Mouse (Mus musculus) ovary, adult 18-20 months (tissue): ENCODE measurements around the gene Syt15.

Source experiments
- DNase-seq: peaks from one replicate; pipeline ENCODE4 v3.0.0; 2022; ENCODE audit warnings: low spot score, mixed read lengths

The Syt15 gene

DNA sequence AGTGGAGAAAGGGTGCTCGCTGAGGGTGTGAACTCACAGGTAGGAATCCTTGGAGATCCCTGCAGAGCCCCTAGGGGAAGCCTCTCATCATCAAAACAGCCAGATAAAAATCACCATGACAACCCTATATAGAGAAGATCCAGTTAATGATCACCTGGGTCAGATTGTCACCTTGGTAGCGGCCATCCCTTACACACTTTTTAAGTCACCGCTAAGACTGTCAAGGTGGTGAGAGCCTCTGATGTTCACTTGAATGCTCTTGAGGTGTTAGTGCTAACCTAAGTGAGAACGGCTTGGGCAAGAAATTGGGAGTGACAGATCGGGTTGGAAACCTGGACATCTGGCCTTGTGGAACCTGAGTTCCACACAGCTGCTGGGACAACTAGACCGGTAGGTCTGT, at the start of gene Syt15:
TSS of gene Syt15 (plus strand) at position 301 of the 400 bp plus-strand sequence.
- no peak for DNase-seq

GRCm38 (mm10) chr14:34171107-34171506, 48.3 kb upstream of the Syt15 start:
- DNase-seq: no peak

DNA sequence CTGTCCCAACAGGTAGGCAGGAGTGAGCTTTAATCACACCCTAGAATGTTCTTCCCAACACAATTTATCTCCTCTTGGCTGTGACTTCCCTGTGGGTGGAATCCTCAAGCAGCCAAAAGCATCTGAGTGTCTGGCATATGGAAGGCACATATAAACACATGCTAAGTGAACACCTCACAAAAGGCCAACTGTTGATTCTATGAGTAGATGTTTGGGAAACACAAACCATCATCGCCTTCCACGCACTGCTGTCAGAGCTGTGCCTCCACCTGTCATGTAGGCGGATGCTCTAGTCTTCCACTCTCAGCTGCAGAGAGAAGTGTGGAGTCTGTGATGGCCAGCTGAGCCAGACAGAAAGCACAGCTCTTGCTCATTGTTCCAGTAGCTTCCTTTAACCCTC, 40.0 kb upstream of the Syt15 start:
- no peak for DNase-seq

GRCm38 (mm10) chr14:34183101-34183500, 36.3 kb upstream of the Syt15 start:
- DNase-seq: no peak

- DNase-seq: peak; percentile 13
Measured at GRCm38 (mm10) chr14:34188629-34189028, 30.8 kb upstream of the Syt15 start.

- DNase-seq: no peak
Measured at GRCm38 (mm10) chr14:34190361-34190760, 29.0 kb upstream of the Syt15 start.

DNA sequence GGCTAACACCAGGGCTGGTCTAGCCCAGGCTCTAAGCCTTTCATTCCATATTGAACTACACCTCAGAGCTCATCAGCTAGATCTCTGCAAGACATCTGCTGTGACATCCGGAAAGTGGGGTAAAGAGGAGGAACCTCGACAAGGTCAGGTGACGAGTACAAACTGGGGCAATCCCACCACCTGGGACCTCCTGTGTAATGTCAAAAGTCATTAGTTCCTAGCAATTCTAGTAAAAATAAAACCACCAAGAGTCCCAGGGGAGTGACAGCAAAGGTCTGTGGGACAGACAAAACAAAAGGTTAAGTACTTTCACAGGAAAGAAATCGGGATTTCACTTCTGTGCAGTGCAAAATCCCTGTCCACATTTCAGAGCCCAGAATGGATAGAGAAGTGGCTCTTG, 25.5 kb upstream of the Syt15 start:
- no peak for DNase-seq

DNA sequence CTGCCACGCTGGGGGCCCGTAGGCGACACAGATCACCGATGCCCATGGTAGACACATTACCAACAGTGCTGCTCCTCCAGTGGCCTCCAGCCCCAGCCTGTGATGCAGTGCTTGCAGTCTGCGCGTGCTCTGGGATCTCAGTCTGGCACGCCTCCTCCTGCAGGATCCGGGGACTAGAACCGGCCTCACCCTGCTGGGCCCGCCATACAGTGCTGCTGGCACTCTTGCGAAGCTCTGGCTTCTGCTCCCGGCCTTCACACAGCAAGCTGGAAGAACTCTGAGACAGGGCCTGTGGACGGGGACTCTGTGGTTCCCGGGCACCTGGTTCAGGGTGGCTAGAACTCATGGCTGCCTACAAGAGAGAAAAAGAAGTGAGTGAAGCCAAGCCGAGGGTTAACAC, 23.9 kb upstream of the Syt15 start:
- DNase-seq: no peak

DNA sequence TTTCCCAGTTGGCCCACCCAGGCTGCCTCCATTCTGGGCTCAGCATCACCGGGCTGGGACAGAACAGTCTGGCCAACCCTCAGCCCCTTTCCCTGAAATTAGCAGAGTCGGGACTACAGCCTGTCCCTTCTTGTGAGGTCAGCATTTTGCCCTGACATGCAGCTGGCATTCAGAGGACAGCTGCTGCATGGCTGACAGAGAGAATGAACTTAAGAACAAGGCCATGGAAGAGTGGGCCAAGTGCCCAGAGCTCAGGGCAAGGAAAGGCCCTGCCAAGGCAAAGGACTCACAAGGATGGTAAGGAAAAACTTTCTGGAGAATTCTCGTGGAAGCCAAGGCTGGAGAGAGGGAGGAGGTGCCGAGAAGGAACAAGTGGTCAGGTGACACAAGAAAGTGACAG, 22.7 kb upstream of the Syt15 start:
- peak; percentile 23 for DNase-seq

DNA sequence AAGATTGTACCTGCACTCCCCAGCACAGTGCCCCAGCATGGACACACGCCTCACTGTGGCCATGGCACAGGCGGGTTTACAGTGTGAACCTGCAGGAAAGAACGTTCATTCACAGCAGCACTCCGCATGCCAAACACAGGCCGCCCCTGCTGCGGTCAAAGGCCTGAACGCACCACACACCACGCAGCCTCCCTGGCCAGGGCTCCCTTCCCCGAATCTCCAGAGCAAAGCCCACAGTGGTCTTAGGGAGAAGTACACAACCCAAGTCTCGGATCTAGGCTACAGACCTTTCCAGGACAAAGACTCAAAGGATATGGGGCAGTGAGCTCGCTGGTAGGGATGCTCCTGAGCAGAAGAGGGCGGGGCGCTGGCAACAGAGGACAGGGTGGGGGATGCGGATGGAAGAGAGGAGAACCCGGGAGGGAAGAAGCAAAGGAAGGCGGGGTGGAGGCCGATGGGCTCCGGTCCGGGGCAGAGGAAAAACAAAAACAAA, 18.6 kb upstream of the Syt15 start:
- peak; percentile 6 for DNase-seq

GRCm38 (mm10) chr14:34201231-34202035, 18.0 kb upstream of the Syt15 start, which contains the start of gene Gprin2:
Gene Gprin2 (minus strand): TSS chr14:34201653.
- DNase-seq: no peak

GRCm38 (mm10) chr14:34207996-34208395, 11.4 kb upstream of the Syt15 start:
- DNase-seq: no peak

DNA sequence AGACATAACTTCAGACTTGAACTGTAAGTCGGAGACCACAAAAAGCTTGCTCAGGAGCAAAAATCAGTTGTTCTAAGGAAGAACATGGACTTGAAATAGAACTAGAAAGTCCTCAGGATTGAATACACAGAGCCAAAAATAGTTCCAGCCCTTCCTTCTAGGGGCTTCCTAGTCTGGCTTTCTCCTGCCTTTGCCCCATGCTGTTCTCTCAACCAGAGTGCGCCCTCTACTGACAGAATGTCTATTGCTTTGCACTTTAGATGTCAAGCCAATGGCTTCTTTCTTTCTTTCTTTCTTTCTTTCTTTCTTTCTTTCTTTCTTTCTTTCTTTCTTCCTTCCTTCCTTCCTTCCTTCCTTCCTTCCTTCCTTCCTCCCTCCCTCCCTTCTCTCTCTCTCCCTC, 10.7 kb upstream of the Syt15 start:
- DNase-seq: no peak

GRCm38 (mm10) chr14:34209080-34209479, 10.3 kb upstream of the Syt15 start:
- no peak for DNase-seq

- DNase-seq: no peak
Measured at GRCm38 (mm10) chr14:34209942-34210341, 9.5 kb upstream of the Syt15 start.

- DNase-seq: no peak
Measured at GRCm38 (mm10) chr14:34215451-34216127, 3.8 kb upstream of the Syt15 start.

GRCm38 (mm10) chr14:34219786-34220198, 397 bp downstream of the Syt15 start:
- no peak for DNase-seq

DNA sequence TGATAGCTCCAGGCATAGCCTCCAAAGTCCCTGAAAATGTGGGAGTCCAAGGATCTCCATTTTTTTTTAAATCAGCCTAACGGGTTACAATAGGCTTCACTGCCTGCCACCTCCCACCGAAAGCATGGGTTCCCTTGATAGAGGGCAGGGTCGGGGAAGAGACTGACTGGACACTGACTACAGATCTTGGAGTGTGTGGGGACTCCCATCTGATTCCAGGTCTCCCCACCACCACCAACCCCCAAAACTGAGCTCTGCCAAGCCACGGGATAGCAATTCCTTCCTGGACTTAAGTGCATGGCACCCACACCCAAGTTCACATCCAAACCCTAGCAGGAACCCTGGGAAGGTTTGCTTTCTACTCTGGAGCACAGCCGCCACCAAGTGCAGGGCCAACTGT, 1.0 kb downstream of the Syt15 start:
- no peak for DNase-seq

DNA sequence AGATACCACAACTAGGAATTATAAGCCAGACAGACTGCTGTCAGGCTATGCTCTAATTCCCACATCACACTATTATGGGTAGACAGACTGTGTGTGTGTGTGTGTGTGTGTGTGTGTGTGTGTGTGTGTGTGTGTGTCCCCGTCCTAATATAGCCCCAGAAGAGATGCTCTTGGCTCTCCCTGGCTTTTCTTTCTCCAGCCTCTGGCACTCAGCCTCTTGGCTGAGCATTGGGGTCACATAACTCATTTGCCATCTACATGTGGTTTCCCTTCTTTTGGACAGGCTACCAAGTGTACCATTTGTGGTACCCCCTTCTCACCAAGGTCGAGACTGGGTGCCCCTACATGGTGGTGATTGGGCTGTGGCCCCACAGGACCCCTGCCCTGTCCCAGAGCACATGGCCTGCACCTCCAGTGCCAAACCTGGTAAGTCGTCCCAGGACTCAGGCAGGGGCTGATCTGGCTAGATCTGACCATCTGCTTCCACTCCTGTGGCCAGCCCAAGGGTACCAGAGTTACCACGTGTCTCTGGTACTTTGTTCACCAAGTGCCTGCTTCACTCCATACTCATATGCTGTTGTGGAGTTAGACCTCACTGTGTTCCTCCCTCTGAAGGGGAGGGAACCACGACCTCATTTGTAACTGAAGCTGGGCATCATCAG, 2.2 kb downstream of the Syt15 start:
- no peak for DNase-seq

DNA sequence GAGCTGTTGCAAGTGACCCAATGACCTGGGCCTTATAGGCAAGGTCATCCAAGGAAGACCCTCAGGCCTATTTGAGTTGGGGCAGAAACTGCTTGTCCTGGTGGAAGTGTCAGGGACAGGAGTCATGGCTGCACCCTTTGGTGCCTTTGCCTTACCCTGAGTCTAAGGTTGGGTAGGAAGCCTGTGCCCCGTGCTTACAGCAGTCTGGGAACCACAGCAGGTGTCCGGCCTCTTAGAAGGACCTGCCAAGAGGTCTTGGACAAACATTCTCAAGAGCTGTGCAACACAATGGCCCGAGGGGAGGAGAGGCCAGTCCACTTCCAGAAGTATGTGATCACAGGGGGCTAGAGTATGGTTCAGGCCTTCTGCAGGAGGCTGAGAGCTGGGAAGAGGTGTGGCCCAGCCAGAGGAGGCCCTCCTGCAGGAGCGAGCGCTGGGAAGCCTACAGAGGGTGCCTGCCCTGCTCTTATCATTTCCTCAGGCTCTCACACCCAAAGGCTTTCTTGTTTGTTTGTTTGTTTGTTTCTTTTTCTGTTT, 4.0 kb downstream of the Syt15 start:
- DNase-seq: no peak

DNA sequence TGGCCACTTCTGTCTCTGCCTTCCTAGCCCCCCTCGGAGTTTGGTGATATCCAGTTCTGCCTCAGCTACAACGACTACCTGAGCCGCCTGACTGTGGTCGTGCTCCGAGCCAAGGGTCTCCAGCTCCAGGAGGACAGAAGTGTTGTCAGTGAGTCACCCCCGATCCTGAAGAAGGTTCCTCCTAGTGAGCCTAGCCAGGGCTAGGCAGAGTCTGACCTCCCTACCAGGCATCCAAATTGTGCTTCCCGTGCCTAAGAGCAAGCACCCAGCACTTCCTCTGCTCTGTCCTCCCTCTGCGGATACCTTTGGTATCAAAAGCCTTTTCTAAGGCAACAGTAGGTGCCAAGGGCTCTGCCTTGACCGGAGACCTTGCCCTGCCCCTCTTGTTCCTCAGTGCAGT, 6.6 kb downstream of the Syt15 start:
- DNase-seq: no peak

DNA sequence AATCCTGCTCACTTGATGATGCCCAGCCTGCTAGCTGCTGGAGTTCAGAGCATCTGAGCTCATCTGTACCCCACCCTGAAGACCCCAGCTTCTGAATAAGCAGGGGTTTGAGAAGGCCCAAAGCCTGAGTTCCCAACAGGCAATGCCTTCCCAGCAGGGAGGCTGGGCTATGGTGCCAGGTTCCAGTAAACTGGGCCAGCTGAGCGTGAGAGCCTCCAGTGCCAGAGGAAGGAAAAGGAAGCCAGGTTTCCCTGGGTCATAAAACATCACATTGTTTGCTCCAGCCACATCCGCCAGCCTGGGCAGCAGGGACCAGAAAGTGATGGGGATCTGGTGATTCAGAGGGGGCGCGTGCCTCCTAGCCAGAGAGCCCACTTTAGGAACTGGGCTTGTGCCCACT, 7.2 kb downstream of the Syt15 start:
- DNase-seq: no peak

DNA sequence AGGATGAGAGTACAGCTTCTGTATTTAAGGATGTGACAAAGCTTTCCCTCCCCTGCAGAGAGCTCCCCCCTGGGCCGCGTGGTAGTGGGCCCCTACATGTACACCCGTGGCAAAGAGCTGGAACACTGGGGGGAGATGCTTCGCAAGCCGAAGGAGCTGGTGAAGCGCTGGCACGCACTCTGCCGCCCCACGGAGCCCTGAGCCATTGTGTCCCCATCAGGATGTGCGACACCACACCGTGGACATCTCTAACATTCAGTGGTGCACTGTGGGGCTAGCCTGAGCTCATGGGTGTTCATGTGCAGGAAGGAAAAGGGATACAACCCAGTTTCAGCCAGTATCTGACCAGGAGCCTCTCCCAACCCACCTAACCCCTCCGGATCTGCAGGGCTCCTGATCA, 8.6 kb downstream of the Syt15 start:
- DNase-seq: no peak
